Mouse (Mus musculus): ENCODE data around the gene Rtp2. TPM values are rescaled to one million over a fixed set of nuclear protein-coding genes. Genes with fewer than 3 reads are reported as not detected.

Rtp2 gene
- polyA plus RNA-seq (2015; fragmentation: Illumina TruSeq; extraction: RNeasy Lipid Tissue Mini Kit (QIAGEN cat#74804); ENCODE audit: low read depth, low replicate concordance), result not detected

DNA sequence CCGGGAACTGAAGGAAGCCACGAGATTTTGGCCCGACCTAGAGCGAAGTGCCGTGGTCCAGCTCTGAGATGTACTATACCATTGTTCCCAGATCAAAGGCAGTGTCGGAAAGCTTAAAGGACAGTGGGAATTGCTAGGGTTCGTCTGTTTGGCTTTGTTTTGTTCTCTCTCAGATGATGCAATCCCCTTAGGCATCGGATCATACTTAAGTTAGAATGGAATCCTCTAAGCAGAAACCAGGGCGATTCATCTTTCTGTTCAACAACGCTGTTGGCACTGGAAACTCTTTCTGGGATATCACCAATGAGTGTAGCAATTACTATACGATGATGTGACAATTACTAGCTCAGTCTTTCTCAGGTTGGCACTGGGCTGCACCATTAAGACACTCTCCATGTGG, at the start of gene Rtp2:
Rtp2 (minus strand) TSS at position 101 of the 400 bp plus-strand sequence.

DNA sequence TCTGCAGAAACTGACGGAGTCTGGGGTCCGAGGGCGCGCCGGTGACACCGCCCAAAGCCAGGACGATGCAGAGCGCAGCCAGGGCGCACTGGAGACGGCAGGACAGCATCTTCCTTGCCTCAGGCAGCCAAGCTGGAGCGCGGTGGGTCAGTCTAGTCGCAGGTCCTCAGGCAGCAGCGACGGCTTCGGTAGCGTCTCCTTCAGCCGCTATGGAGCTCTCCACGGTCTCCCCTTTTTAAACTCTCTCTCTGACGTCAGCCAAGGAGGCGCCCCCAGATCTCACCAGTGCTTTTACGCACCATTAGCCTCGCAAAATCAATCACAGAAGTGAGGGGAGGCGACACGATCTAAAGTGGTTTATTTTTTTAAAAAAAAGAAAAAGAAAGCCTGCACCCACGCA, 41.6 kb downstream of the Rtp2 start, which contains the start of gene Sst:
Sst (minus strand) TSS at position 323 of the 400 bp plus-strand sequence.

Other genes starting within 250 kb of the Rtp2 start
- 640 TPM for gene Sst, start 41.4 kb downstream of the Rtp2 start, polyA plus RNA-seq (2015; fragmentation: Illumina TruSeq; extraction: RNeasy Lipid Tissue Mini Kit (QIAGEN cat#74804); ENCODE audit: low read depth, low replicate concordance)
- not detected for gene Gm37419, start 56.1 kb upstream of the Rtp2 start, polyA plus RNA-seq (2015; fragmentation: Illumina TruSeq; extraction: RNeasy Lipid Tissue Mini Kit (QIAGEN cat#74804); ENCODE audit: low read depth, low replicate concordance)
- 18.7 TPM for gene Bcl6, start 56.5 kb upstream of the Rtp2 start, polyA plus RNA-seq (2015; fragmentation: Illumina TruSeq; extraction: RNeasy Lipid Tissue Mini Kit (QIAGEN cat#74804); ENCODE audit: low read depth, low replicate concordance)